Mouse (Mus musculus) liver, embryonic 14.5 days (tissue): ENCODE results near the gene Cnksr3.

Experiments
- CTCF ChIP-seq: IDR thresholded peaks from 2 replicates; pipeline ENCODE4 v1.5.1; 2016; ENCODE audit warnings: antibody characterized with exemption, low read depth, control low read depth
- EP300 ChIP-seq: IDR thresholded peaks from 2 replicates; pipeline ENCODE4 v1.6.1; 2016; ENCODE audit warnings: antibody characterized with exemption, low read depth

DNA sequence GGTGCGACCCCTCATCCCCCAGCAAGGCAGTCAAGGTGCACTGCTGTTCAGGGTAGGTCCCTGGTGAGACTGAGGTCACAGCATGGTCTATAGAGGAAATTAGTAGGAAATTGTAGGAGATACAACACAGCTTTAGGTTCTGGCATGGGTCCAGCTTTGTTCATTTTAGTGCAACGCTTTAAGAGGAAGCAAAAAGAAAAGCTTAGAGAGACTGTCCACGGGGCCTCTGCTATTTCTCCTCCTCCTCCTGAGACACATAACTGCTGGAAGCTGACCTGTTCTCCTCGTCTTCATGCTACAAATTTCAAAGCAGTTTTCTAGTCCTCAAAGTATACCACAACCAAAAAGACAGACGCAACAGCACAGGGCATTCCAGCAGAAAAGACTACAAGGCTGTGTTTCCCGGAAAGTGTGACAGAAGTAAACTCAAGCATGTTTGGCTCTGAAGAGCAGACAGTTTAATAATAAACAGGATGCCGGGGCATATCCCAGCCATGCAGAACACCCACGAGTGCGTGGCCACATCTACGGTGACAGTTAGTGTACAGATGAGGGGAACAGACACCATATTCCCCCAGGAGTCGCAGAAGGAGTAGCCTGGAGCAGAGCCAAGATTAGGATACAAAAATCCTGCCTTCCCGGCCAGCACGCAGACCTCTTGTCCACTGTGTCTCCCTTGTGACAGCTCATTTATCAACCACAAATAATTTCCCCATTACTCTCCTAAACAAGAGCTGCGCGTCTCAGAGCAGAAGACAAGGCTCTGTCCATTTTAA, 53.6 kb downstream of the Cnksr3 start:
- TF ChIP-seq CTCF, result no peak
- TF ChIP-seq EP300, result no peak
